Mouse (Mus musculus) urinary bladder, adult 2 months (tissue): ENCODE measurements around the gene Gm10392. TPM values are rescaled to one million over a fixed set of nuclear protein-coding genes. Genes with fewer than 3 reads are reported as not detected.
A peak's percentile ranks its signal among the peaks of the same experiment; 100 is the strongest.

Source experiments
- DNase-seq: peaks from one replicate; pipeline ENCODE4 v3.0.0; 2022; ENCODE audit warnings: low spot score
- polyA plus RNA-seq: library from polyadenylated mRNA; depleted of rRNA; stranded (reverse); fragments of >200 nt; gene quantifications from 2 replicates; pipeline ENCODE4 v1.2.3, GENCODE M21; 2012

The Gm10392 gene
- polyA plus RNA-seq, 1 experiment, result not detected

- no peak for DNase-seq
Observed at GRCm38 (mm10) chr11:77508068-77509021, 10.7 kb downstream of the Gm10392 start.

- DNase-seq, result no peak
Observed at GRCm38 (mm10) chr11:77507426-77507825, 11.6 kb downstream of the Gm10392 start.

- no peak for DNase-seq
Observed at GRCm38 (mm10) chr11:77506941-77507340, 12.1 kb downstream of the Gm10392 start.

GRCm38 (mm10) chr11:77506273-77506672 lies 12.7 kb downstream of the Gm10392 start:
- no peak for DNase-seq

GRCm38 (mm10) chr11:77505291-77505980 lies 13.6 kb downstream of the Gm10392 start:
- no peak for DNase-seq

- DNase-seq, result no peak
Observed at GRCm38 (mm10) chr11:77504377-77504776, 14.6 kb downstream of the Gm10392 start.

GRCm38 (mm10) chr11:77503511-77503910 lies 15.5 kb downstream of the Gm10392 start:
- DNase-seq, result no peak

GRCm38 (mm10) chr11:77502481-77502880 lies 16.5 kb downstream of the Gm10392 start:
- DNase-seq, result no peak

- DNase-seq, result no peak
Observed at GRCm38 (mm10) chr11:77501971-77502370, 17.0 kb downstream of the Gm10392 start.

- no peak for DNase-seq
Observed at GRCm38 (mm10) chr11:77501392-77501791, 17.6 kb downstream of the Gm10392 start.

GRCm38 (mm10) chr11:77500361-77501325 lies 18.4 kb downstream of the Gm10392 start:
- no peak for DNase-seq

GRCm38 (mm10) chr11:77499354-77499753 lies 19.6 kb downstream of the Gm10392 start:
- DNase-seq, result no peak

GRCm38 (mm10) chr11:77498261-77499139 lies 20.5 kb downstream of the Gm10392 start:
- DNase-seq, result no peak

GRCm38 (mm10) chr11:77497851-77498250 lies 21.1 kb downstream of the Gm10392 start:
- no peak for DNase-seq

- no peak for DNase-seq
Observed at GRCm38 (mm10) chr11:77497341-77497756, 21.6 kb downstream of the Gm10392 start.

- DNase-seq, result no peak
Observed at GRCm38 (mm10) chr11:77495507-77495906, 23.5 kb downstream of the Gm10392 start.

GRCm38 (mm10) chr11:77494782-77495181 lies 24.2 kb downstream of the Gm10392 start:
- DNase-seq, result no peak

GRCm38 (mm10) chr11:77494344-77494676 lies 24.7 kb downstream of the Gm10392 start:
- DNase-seq, result no peak

GRCm38 (mm10) chr11:77493512-77494343 lies 25.3 kb downstream of the Gm10392 start, which contains the start of gene Git1:
TSS of gene Git1 (plus strand) at chr11:77493562.
- DNase-seq, result no peak

GRCm38 (mm10) chr11:77492911-77493332 lies 26.1 kb downstream of the Gm10392 start:
- DNase-seq, result peak; percentile 84
